Mouse (Mus musculus): ENCODE data around the gene Gm21366. TPM values are rescaled to one million over a fixed set of nuclear protein-coding genes. Genes with fewer than 3 reads are reported as not detected.
"Not testable (repeated sequence)": the region's sequence is repeated elsewhere in the genome, so short reads cannot be mapped to it uniquely, and the experiment has no call there.

Gene Gm21366
- polyA plus RNA-seq (2015; fragmentation: Nextera tagmentation; extraction: Ambion mirVana) = not detected in 2 replicates

DNA sequence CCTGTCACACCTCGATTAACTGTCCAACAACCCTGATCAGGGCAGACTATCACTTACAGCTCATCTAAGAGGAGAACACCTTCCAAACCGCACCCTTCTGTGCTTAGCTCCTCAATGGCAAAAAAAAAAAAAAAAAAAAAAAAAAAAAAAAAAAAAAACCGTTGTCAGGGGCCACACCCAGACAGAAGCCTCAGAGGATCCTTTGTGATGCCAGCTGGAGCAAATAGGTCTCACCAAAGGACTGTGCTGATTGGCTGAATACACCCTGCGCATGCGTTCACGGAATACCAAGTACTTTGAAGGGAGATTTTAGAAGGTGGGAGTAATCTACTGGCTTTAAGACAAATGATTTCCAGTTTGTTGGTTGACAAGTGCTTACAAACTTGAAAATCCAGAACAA lies at the start of gene Gm21366:
Gene Gm21366, minus strand, starts transcription at position 101 of the 400 bp plus-strand sequence.
- H3K9me3 ChIP-seq (ENCODE audit: control insufficient read depth, low read length); H3K36me3 ChIP-seq (ENCODE audit: control insufficient read depth, insufficient read depth, low read length); ATAC-seq (ENCODE audit: low FRiP score, low TSS enrichment); H3K27ac ChIP-seq (replicated peaks); H3K4me1 ChIP-seq (replicated peaks; ENCODE audit: control insufficient read depth, insufficient read depth); H3K4me3 ChIP-seq (ENCODE audit: low read depth, low read length); H3K27me3 ChIP-seq (ENCODE audit: control insufficient read depth, insufficient read depth, low read length); H3K4me2 ChIP-seq (replicated peaks; ENCODE audit: low read depth); H3K9ac ChIP-seq (ENCODE audit: low read length); DNase-seq (ENCODE audit: low spot score): not testable (repeated sequence)
- no CpG with 5 or more reads among the region's 6 CpGs for WGBS
